Mouse (Mus musculus): Measurements from ENCODE around the gene Tshz2.

DNA sequence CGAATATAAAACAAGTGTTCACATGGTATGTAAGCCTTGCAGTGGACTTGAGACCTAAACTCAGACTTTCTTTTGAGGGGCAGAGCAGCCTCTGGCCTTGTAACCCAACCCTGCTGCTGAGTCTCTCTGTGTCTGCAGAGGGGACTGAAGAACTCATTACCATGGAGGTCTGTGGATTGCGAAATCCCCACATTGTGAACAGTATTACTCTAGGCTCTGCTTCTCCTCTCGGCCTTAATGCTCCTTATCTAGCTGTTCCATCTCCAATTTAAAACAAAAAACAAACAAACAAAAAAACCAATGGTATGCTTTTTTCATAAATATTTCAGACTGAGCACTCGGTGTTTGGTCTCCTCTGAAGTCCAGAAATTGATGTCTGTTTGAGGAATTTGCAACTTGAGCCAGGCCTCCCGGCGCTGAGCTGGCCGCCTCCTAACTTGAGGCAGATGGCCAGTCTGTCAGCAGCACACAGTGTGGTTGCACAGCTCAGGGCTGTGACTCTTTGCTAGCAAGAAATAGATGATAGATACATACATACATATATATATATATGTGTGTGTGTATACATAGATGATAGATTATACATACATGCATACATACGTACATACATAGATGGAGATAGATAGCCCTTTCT, 291.5 kb downstream of the Tshz2 start:
- TF ChIP-seq POLR2A (IDR thresholded peaks at IDR 0.05; ENCODE audit: borderline replicate concordance, extremely low read depth, low read depth, low read length) = no peak
- TF ChIP-seq CTCF (IDR thresholded peaks at IDR 0.05; ENCODE audit: insufficient read depth, low read length) = no peak

All from lung, adult 2 months (tissue).